Mouse (Mus musculus) embryonic fibroblast, embryonic 13.5 days (primary cell): ENCODE measurements around the gene Flot1.

Source experiments
- CTCF ChIP-seq: IDR thresholded peaks from 2 replicates; pipeline ENCODE4 v1.5.1; 2011; ENCODE audit warnings: mild to moderate bottlenecking, control low read depth, low read length, moderate library complexity, borderline replicate concordance; ENCODE audit not compliant: insufficient read depth
- POLR2A ChIP-seq: IDR thresholded peaks from 2 replicates; pipeline ENCODE4 v1.6.1; 2011; ENCODE audit warnings: low read depth, mild to moderate bottlenecking, control low read depth, low read length, moderate library complexity

DNA sequence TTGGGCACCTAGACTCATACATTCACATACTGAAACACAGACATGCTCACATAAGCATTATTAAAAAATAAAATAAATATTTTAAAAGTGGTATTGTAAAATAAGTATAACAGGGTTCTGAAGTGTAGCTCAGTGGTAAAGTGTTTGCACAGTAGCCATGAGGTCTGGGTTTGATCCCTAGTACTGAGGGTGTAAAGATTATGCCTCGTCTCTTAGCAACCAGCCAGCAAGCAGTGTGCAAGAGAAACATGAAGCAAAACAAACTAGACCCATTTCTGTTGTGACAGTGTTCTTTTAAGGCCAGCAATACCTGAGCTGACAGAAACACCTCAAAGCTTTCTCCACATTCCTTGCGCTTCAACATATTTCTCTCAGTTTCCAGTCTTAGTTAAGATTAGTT, 22.1 kb upstream of the Flot1 start:
- TF ChIP-seq CTCF = no peak
- TF ChIP-seq POLR2A = no peak
